Mouse (Mus musculus): ENCODE results near the gene Aaed1.

DNA sequence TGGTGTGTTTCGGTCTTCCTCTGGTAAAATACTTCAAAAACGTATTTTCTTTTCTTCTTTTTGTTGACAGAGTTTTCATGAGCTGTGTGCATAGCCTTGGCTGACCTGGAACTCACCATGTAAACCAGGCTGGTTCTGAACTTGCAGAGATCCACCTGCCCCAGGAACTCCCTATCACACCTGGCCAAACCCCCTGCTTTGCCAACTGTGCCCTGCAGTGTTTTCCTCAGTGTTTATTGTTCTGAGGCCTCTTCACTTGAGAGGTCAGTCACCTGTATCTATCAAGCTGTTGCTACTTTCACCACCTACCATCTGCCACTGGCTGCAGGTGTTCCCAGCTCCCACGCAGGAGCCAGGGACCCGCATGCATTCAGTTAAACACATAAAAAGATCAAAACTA lies 85.8 kb downstream of the Aaed1 start:
- no peak for TF ChIP-seq GATA1 (IDR thresholded peaks at IDR 0.05; ENCODE audit: borderline replicate concordance, low read length)
- no peak for TF ChIP-seq CTCF (IDR thresholded peaks at IDR 0.05; ENCODE audit: low read depth, low read length)
- TF ChIP-seq TAL1 (conservative IDR thresholded peaks at IDR 0.05; ENCODE audit: low read depth, low read length) = no peak

Data from G1E (cell line).